8 mouse cellular contexts compared by ENCODE assay signal in genomic region chr9:41190745-41191482, GRCm38 (mm10). TPM values are rescaled to one million over a fixed set of nuclear protein-coding genes. Genes with fewer than 3 reads are reported as not detected.
A peak's percentile ranks its signal among the peaks of the same experiment; 100 is the strongest.
DNase-seq lines count a peak whose midpoint lies in the region; ATAC-seq and TF ChIP-seq lines count a peak whose summit lies in the region.

No protein-coding gene starts in this region.

- peak; percentile 100 for TF ChIP-seq CTCF in left cerebral cortex, adult 2 months (IDR thresholded peaks at IDR 0.05)

- intact Hi-C loops in left cerebral cortex, adult 2 months (cut with DNase I) = loop anchor here (1.0 to 5.0 kb wide), 3 partner anchors 146 to 359 kb away; no protein-coding TSS in a partner anchor

- no peak overlapping the region for H3K4me3 ChIP-seq in left cerebral cortex, adult 2 months

- ATAC-seq in megakaryocyte progenitor cell, adult 5-6 weeks (replicated peaks; ENCODE audit: poor library complexity) = peak; percentile 95

- H3K27ac ChIP-seq in left cerebral cortex, adult 2 months = peak overlapping the region; percentile 45

- peak; percentile 67 for DNase-seq in T-cell, adult 2 months (ENCODE audit: low spot score)
- peak; percentile 91 for DNase-seq in cerebellum, postnatal 14 days
- DNase-seq in frontal cortex, postnatal 25 days (ENCODE audit: low spot score in 2 of 2) = peak; percentile 76 to 83
- peak; percentile 84 for DNase-seq in induced T-regulatory cell, adult 2 months (ENCODE audit: low read depth)
- peak; percentile 85 to 89 for DNase-seq in left cerebral cortex, adult 2 months (ENCODE audit: extremely low spot score in 1 of 2, low spot score in 2 of 2)
- peak; percentile 79 for DNase-seq in right cerebral cortex, postnatal 14 days
- peak; percentile 75 for DNase-seq in urinary bladder, postnatal 14 days (ENCODE audit: low spot score)

RNA-seq across cellular contexts. Expression of gene Ubash3b, which starts 29.4 kb away (rescaled TPM):
- 10 to 100 TPM; 23.5 to 26.7 TPM for total RNA-seq in left cerebral cortex, adult 2 months (2021)
- 8.8 and 9.9 TPM in 2 replicates for total RNA-seq in megakaryocyte progenitor cell, adult 5-6 weeks (2015)
- total RNA-seq in megakaryocyte progenitor cell, adult 5-6 weeks (2017) = 5.3 and 5.8 TPM in 2 replicates
